Mouse (Mus musculus) erythroblast, embryonic 14.5 days (primary cell): ENCODE results near the gene Smchd1.

Experiments used
- GATA1 ChIP-seq: IDR thresholded peaks from 2 replicates; pipeline ENCODE4 v1.6.1; 2012; ENCODE audit warnings: low read length, inconsistent platforms, mixed read lengths
- TAL1 ChIP-seq: IDR thresholded peaks from 3 replicates; pipeline ENCODE4 v1.6.1; 2012; ENCODE audit warnings: low read length, inconsistent platforms, mixed read lengths

- TF ChIP-seq TAL1 (no peak), GATA1 (no peak)
These were observed 1.0 kb downstream of the Smchd1 start for GRCm38 (mm10) chr17:71474128-71474527.
